In genomic region chr13:35064381-35064780, GRCm38 (mm10) we compare ENCODE assay signal across 18 mouse cellular contexts.
"Had no signal": no experiment of that assay in that cellular context is flagged by ENCODE, and none has a peak within 500 bp of the region (broad histone marks: within the 10 kb centered on the region; RNA-seq: fewer than 3 reads in every experiment).

No protein-coding gene starts in this region.

- H3K27ac ChIP-seq: liver, embryonic 14.5 days; midbrain, embryonic 10.5 days; midbrain, embryonic 12.5 days; neural tube, embryonic 13.5 days; neural tube, embryonic 15.5 days had no signal

- H3K9ac ChIP-seq: liver, embryonic 14.5 days; lung, embryonic 14.5 days; midbrain, embryonic 12.5 days; neural tube, embryonic 13.5 days; neural tube, embryonic 15.5 days had no signal

- H3K9me3 ChIP-seq: midbrain, embryonic 10.5 days; midbrain, embryonic 12.5 days; neural tube, embryonic 13.5 days; neural tube, embryonic 15.5 days had no signal

- H3K4me1 ChIP-seq: midbrain, embryonic 10.5 days; midbrain, embryonic 12.5 days had no signal

- H3K36me3 ChIP-seq: midbrain, embryonic 10.5 days; midbrain, embryonic 12.5 days; neural tube, embryonic 13.5 days; neural tube, embryonic 15.5 days had no signal

- H3K4me3 ChIP-seq: midbrain, embryonic 10.5 days; midbrain, embryonic 12.5 days; myocyte; neural tube, embryonic 13.5 days; neural tube, embryonic 15.5 days had no signal

- DNase-seq: lung, embryonic 14.5 days; lung, postnatal 4 days; midbrain, embryonic 14.5 days; retina, postnatal 1 day; right cerebral cortex, adult 18-20 months; right cerebral cortex, postnatal 25 days; right cerebral cortex, postnatal 4 days; spleen, adult 18-20 months; thymus, adult 18-20 months; thymus, postnatal 14 days; thymus, postnatal 36 days had no signal

- H3K27me3 ChIP-seq: midbrain, embryonic 12.5 days; neural tube, embryonic 13.5 days; neural tube, embryonic 15.5 days had no signal

- H3K4me2 ChIP-seq: lung, embryonic 14.5 days; midbrain, embryonic 12.5 days; neural tube, embryonic 13.5 days; neural tube, embryonic 15.5 days had no signal

- ATAC-seq: midbrain, embryonic 16.5 days had no signal
